Mouse (Mus musculus) liver, postnatal 0 days (tissue): ENCODE measurements around the gene Slc27a2. TPM values are rescaled to one million over a fixed set of nuclear protein-coding genes. Genes with fewer than 3 reads are reported as not detected.

ENCODE experiments used
- ATAC-seq: fragments of 200-750 bp; cut with Nextera tagmentation; 2 replicates; pipeline ENCODE4 v1.8.0; 2017; ENCODE audit warnings: mild to moderate bottlenecking, moderate library complexity
- DNase-seq: peaks from one replicate; pipeline ENCODE4 v3.0.0-alpha.2; 2016
- H3K27ac ChIP-seq: fragments of 300-500 bp; sonication (generic); 2 replicates; pipeline ENCODE4 v1.5.1; 2014; ENCODE audit warnings: antibody characterized with exemption, moderate library complexity, mild to moderate bottlenecking, low read depth
- H3K27me3 ChIP-seq: fragments of 300-500 bp; sonication (generic); 2 replicates; pipeline ENCODE4 v1.6.1; 2014; ENCODE audit warnings: low read length, control low read depth, mixed read lengths; ENCODE audit not compliant: insufficient read depth
- H3K36me3 ChIP-seq: fragments of 300-500 bp; sonication (generic); replicated peaks from 2 replicates; pipeline ENCODE4 v1.6.1; 2014; ENCODE audit warnings: mild to moderate bottlenecking, control low read depth, low read length, moderate library complexity, mixed read lengths; ENCODE audit not compliant: insufficient read depth
- H3K4me1 ChIP-seq: fragments of 300-500 bp; sonication (generic); 2 replicates; pipeline ENCODE4 v1.6.1; 2014; ENCODE audit warnings: antibody characterized with exemption, mild to moderate bottlenecking, control low read depth; ENCODE audit not compliant: insufficient read depth
- H3K4me2 ChIP-seq: fragments of 300-500 bp; sonication (generic); 2 replicates; pipeline ENCODE4 v1.6.1; 2014; ENCODE audit warnings: low read depth, mild to moderate bottlenecking, low read length, moderate library complexity, mixed read lengths
- H3K4me3 ChIP-seq: fragments of 300-500 bp; sonication (generic); 2 replicates; pipeline ENCODE4 v1.5.1; 2014; ENCODE audit warnings: low read depth, low read length
- H3K9ac ChIP-seq: fragments of 300-500 bp; sonication (generic); replicated peaks from 2 replicates; pipeline ENCODE4 v1.6.1; 2014; ENCODE audit warnings: mild to moderate bottlenecking, moderate library complexity
- H3K9me3 ChIP-seq: fragments of 300-500 bp; sonication (generic); 2 replicates; pipeline ENCODE4 v1.6.1; 2016; ENCODE audit warnings: mild to moderate bottlenecking, control low read depth, low read length, mixed read lengths
- CTCF ChIP-seq: sonication (generic); IDR thresholded peaks from 2 replicates; pipeline ENCODE4 v1.5.1; 2016; ENCODE audit warnings: antibody characterized with exemption, low read depth
- EP300 ChIP-seq: IDR thresholded peaks from 2 replicates; pipeline ENCODE4 v1.6.1; 2016; ENCODE audit warnings: antibody characterized with exemption, low read depth, mild to moderate bottlenecking
- WGBS: fragments of 180-500 bp; shearing (Covaris S2); extraction: QIAGEN DNeasy Blood & Tissue Kit; methylation state at CpG from one replicate; pipeline ENCODE4 v1.1.7; 2014; ENCODE audit not compliant: insufficient replicate concordance; 5-methylcytosine and 5-hydroxymethylcytosine counted together
- polyA plus RNA-seq: library from polyadenylated mRNA; unstranded; fragments of >200 nt; fragmentation: Nextera tagmentation; extraction: Ambion mirVana; gene quantifications from 2 replicates; pipeline ENCODE4 v1.2.1, GENCODE M21; 2015

The Slc27a2 gene
- 1,036 and 1,041 TPM in 2 replicates for polyA plus RNA-seq

GRCm38 (mm10) chr2:126552357-126553290, at the start of gene Slc27a2:
Gene Slc27a2 (plus strand): TSS chr2:126552407.
- TF ChIP-seq EP300 (no peak), CTCF (no peak)

GRCm38 (mm10) chr2:126505156-126505555, 47.1 kb upstream of the Slc27a2 start:
- no peak for DNase-seq

More at GRCm38 (mm10) chr2:126552357-126553290, at the start of gene Slc27a2:
- 3% methylated on average over 60 of the region's 61 CpGs for WGBS
- Histone ChIP-seq H3K27me3 (peaks cover 12% of the 10 kb centered on the region; the same call in 1 of the 2 replicates), H3K9ac (peak within 1 kb of the TSS; percentile 79), H3K4me3 (peak within 1 kb of the TSS; percentile 60), H3K9me3 (no peaks in the 10 kb centered on the region), H3K36me3 (no peaks in the 10 kb centered on the region), H3K27ac (peak within 1 kb of the TSS; percentile 95), H3K4me2 (peak within 1 kb of the TSS; percentile 71), H3K4me1 (peaks cover 8% of the 10 kb centered on the region; the same call in 1 of the 2 replicates)
- DNase-seq (peak; percentile 83), ATAC-seq (peak; percentile 87)

GRCm38 (mm10) chr2:126507477-126507876, 44.7 kb upstream of the Slc27a2 start:
- Histone ChIP-seq H3K4me2 (no peak overlapping the region), H3K27ac (no peak overlapping the region), H3K4me3 (no peak overlapping the region), H3K4me1 (no peaks in the 10 kb centered on the region), H3K36me3 (no peaks in the 10 kb centered on the region), H3K9ac (no peak overlapping the region), H3K9me3 (no peaks in the 10 kb centered on the region), H3K27me3 (no peaks in the 10 kb centered on the region)
- ATAC-seq (no peak), DNase-seq (no peak)
- no peak for TF ChIP-seq CTCF
- TF ChIP-seq EP300, result no peak
- 74% methylated on average over 5 of the region's 5 CpGs for WGBS

More at GRCm38 (mm10) chr2:126505156-126505555, 47.1 kb upstream of the Slc27a2 start:
- TF ChIP-seq EP300 (no peak), CTCF (no peak)
- Histone ChIP-seq H3K9ac (no peak overlapping the region), H3K27ac (no peak overlapping the region), H3K27me3 (no peaks in the 10 kb centered on the region), H3K4me3 (no peak overlapping the region), H3K4me1 (no peaks in the 10 kb centered on the region), H3K9me3 (no peaks in the 10 kb centered on the region), H3K4me2 (no peak overlapping the region), H3K36me3 (no peaks in the 10 kb centered on the region)
- ATAC-seq, result no peak
- 64% methylated on average over 1 of the region's 1 CpGs for WGBS

GRCm38 (mm10) chr2:126508228-126508627, 44.0 kb upstream of the Slc27a2 start:
- no peak for DNase-seq
- H3K9me3 ChIP-seq, result no peaks in the 10 kb centered on the region
- no peak overlapping the region for H3K27ac ChIP-seq
- H3K4me3 ChIP-seq, result no peak overlapping the region
- WGBS, result 19% methylated on average over 1 of the region's 1 CpGs
- no peak for ATAC-seq
- H3K9ac ChIP-seq, result no peak overlapping the region
- H3K4me2 ChIP-seq, result no peak overlapping the region
- no peaks in the 10 kb centered on the region for H3K27me3 ChIP-seq
- H3K4me1 ChIP-seq, result no peaks in the 10 kb centered on the region
- no peak for TF ChIP-seq EP300
- TF ChIP-seq CTCF, result no peak
- H3K36me3 ChIP-seq, result no peaks in the 10 kb centered on the region

- no peak overlapping the region for H3K27ac ChIP-seq
- DNase-seq, result peak; percentile 42
- 40% methylated on average over 6 of the region's 6 CpGs for WGBS
- no peak for ATAC-seq
- H3K4me3 ChIP-seq, result no peak overlapping the region
- no peak overlapping the region for H3K9ac ChIP-seq
- H3K4me2 ChIP-seq, result no peak overlapping the region
- no peaks in the 10 kb centered on the region for H3K27me3 ChIP-seq
- no peak for TF ChIP-seq CTCF
- no peak for TF ChIP-seq EP300
- no peaks in the 10 kb centered on the region for H3K36me3 ChIP-seq
- no peaks in the 10 kb centered on the region for H3K4me1 ChIP-seq
- H3K9me3 ChIP-seq, result no peaks in the 10 kb centered on the region
These were observed 37.0 kb upstream of the Slc27a2 start for GRCm38 (mm10) chr2:126515069-126515826.
